Mouse (Mus musculus) myocyte (in vitro differentiated cells): ENCODE measurements around the gene Thnsl1. TPM values are rescaled to one million over a fixed set of nuclear protein-coding genes. Genes with fewer than 3 reads are reported as not detected.

Source experiments
- H3K27me3 ChIP-seq: one replicate; pipeline ENCODE4 v1.6.1; 2011; ENCODE audit not compliant: control insufficient read depth, insufficient read depth, insufficient read length
- H3K36me3 ChIP-seq: one replicate; pipeline ENCODE4 v1.6.1; 2011; ENCODE audit not compliant: control insufficient read depth, insufficient read depth
- H3K4me2 ChIP-seq: one replicate; pipeline ENCODE4 v1.6.1; 2011; ENCODE audit warnings: low read depth, control low read depth
- H3K4me3 ChIP-seq: one replicate; pipeline ENCODE4 v1.5.1; 2011; ENCODE audit warnings: mild to moderate bottlenecking, control low read depth, moderate library complexity
- H3K79me2 ChIP-seq: one replicate; pipeline ENCODE4 v1.6.1; 2011; ENCODE audit not compliant: control insufficient read depth, insufficient read depth
- H3ac ChIP-seq: one replicate; pipeline ENCODE4 v1.6.1; 2011; ENCODE audit not compliant: control insufficient read depth, insufficient read length
- CEBPB ChIP-seq: IDR thresholded peaks from 2 replicates; pipeline ENCODE4 v1.6.1; 2011; ENCODE audit warnings: mild to moderate bottlenecking, moderate library complexity; ENCODE audit not compliant: poor library complexity, insufficient read depth, severe bottlenecking
- E2F4 ChIP-seq: IDR thresholded peaks from one replicate; pipeline ENCODE4 v1.6.1; 2011; ENCODE audit warnings: mild to moderate bottlenecking, control low read depth, moderate library complexity; ENCODE audit not compliant: insufficient read depth
- MAX ChIP-seq: IDR thresholded peaks from one replicate; pipeline ENCODE4 v1.6.1; 2011; ENCODE audit warnings: low read depth, mild to moderate bottlenecking, control low read depth
- MYOD1 ChIP-seq, 3 experiments: IDR thresholded peaks; one replicate each; pipeline ENCODE4 v1.6.1; 2011; ENCODE audit warnings: control low read depth in 2 of 3, low read depth in 2 of 3, mild to moderate bottlenecking in 2 of 3, moderate library complexity in 1 of 3; ENCODE audit not compliant: insufficient read length in 2 of 3, control insufficient read depth in 1 of 3
- MYOG ChIP-seq, 3 experiments: IDR thresholded peaks; one replicate each; pipeline ENCODE4 v1.6.1; 2011; ENCODE audit warnings: control low read depth in 2 of 3, low read depth in 2 of 3, mild to moderate bottlenecking in 2 of 3; ENCODE audit not compliant: insufficient read length in 2 of 3, control insufficient read depth in 1 of 3, insufficient read depth in 1 of 3
- POLR2A ChIP-seq: IDR thresholded peaks from one replicate; pipeline ENCODE4 v1.6.1; 2011; ENCODE audit warnings: low read depth, mild to moderate bottlenecking, control low read depth, moderate library complexity; ENCODE audit not compliant: insufficient read length
- POLR2AphosphoS2 ChIP-seq: IDR thresholded peaks from one replicate; pipeline ENCODE4 v1.6.1; 2011; ENCODE audit warnings: low read depth, control low read depth; ENCODE audit not compliant: insufficient read length
- REST ChIP-seq: IDR thresholded peaks from one replicate; pipeline ENCODE4 v1.6.1; 2011; ENCODE audit warnings: mild to moderate bottlenecking, control low read depth, moderate library complexity; ENCODE audit not compliant: insufficient read depth, insufficient read length
- SRF ChIP-seq: IDR thresholded peaks from one replicate; pipeline ENCODE4 v1.6.1; 2011; ENCODE audit warnings: low read depth; ENCODE audit not compliant: control insufficient read depth, insufficient read length
- TCF12 ChIP-seq: IDR thresholded peaks from one replicate; pipeline ENCODE4 v1.6.1; 2011; ENCODE audit warnings: mild to moderate bottlenecking, control low read depth; ENCODE audit not compliant: poor library complexity, insufficient read depth, severe bottlenecking
- TCF3 ChIP-seq: IDR thresholded peaks from one replicate; pipeline ENCODE4 v1.6.1; 2011; ENCODE audit warnings: low read depth, control low read depth; ENCODE audit not compliant: insufficient read length
- USF1 ChIP-seq: IDR thresholded peaks from one replicate; pipeline ENCODE4 v1.6.1; 2011; ENCODE audit warnings: low read depth, mild to moderate bottlenecking, control low read depth, moderate library complexity
- polyA plus RNA-seq: library from polyadenylated mRNA; unstranded; fragments of >200 nt; fragmentation: generic; extraction: Trizol; gene quantifications from one replicate; pipeline ENCODE4 v1.2.1, GENCODE M21; 2012; ENCODE audit warnings: missing spikeins

The Thnsl1 gene
- polyA plus RNA-seq, 1 experiment, result 3.6 TPM

DNA sequence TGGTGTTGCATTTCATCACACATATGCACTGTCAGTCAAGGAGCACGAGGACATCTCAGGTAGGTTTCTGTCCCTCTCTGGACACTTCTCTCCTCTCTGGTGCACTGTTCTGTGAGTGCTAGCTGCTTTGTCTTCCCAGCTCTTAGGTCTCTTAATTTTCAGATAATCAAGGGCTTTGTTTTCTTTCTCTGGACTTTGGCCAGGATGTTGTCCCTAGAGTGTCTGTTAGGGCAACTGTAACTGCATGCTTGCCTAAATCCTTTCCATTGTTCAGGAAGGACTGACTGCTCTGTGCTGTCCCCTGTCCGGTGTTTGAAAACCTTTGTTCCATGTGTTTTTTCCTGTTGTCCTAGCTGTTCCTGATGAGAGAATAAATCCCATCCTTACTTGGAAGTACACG, 6.5 kb upstream of the Thnsl1 start:
- Histone ChIP-seq H3K4me2 (no peak overlapping the region), H3K4me3 (no peak overlapping the region), H3K79me2 (no peaks in the 10 kb centered on the region), H3K36me3 (no peaks in the 10 kb centered on the region), H3K27me3 (no peaks in the 10 kb centered on the region), H3ac (no peak overlapping the region)
- no peak for TF ChIP-seq REST
- no peak for TF ChIP-seq MYOG (IDR thresholded peaks at IDR 0.05; ENCODE audit: control insufficient read depth in 1 of 3, insufficient read depth in 1 of 3, insufficient read length in 2 of 3, low read depth in 2 of 3)
- TF ChIP-seq MYOD1 (IDR thresholded peaks at IDR 0.05; ENCODE audit: control insufficient read depth in 1 of 3, insufficient read length in 2 of 3, low read depth in 2 of 3), result no peak
- TF ChIP-seq TCF12, result no peak
- no peak for TF ChIP-seq CEBPB

DNA sequence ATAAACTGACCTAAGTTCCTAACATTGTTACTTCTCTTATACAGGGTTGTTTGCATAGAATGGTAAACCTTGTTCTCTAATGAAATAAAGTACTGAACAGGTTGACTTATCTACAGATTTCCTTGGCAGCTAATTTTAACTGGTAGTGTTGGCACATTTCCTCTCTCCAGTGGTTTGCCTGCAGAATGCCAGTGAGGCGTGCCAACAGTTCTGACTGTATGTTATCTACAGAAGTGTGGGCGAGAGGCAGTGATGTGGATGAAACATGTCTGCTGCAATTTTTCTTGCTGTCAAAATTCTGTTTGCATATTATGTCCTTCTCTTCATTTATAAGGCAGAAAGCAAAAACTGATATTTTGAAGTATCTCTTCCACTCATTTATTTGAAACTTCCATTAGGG, 2.8 kb upstream of the Thnsl1 start:
- no peaks in the 10 kb centered on the region for H3K79me2 ChIP-seq
- no peak overlapping the region for H3ac ChIP-seq
- peak overlapping the region; percentile 34 for H3K4me2 ChIP-seq
- TF ChIP-seq POLR2AphosphoS2, result no peak
- TF ChIP-seq SRF, result no peak
- no peak for TF ChIP-seq MYOG (IDR thresholded peaks at IDR 0.05; ENCODE audit: control insufficient read depth in 1 of 3, insufficient read depth in 1 of 3, insufficient read length in 2 of 3, low read depth in 2 of 3)
- TF ChIP-seq TCF3, result no peak
- no peak for TF ChIP-seq POLR2A
- TF ChIP-seq MAX, result no peak
- no peak for TF ChIP-seq E2F4
- TF ChIP-seq REST, result no peak
- no peak for TF ChIP-seq CEBPB
- no peak for TF ChIP-seq MYOD1 (IDR thresholded peaks at IDR 0.05; ENCODE audit: control insufficient read depth in 1 of 3, insufficient read length in 2 of 3, low read depth in 2 of 3)
- no peaks in the 10 kb centered on the region for H3K36me3 ChIP-seq
- H3K27me3 ChIP-seq, result no peaks in the 10 kb centered on the region
- no peak overlapping the region for H3K4me3 ChIP-seq

DNA sequence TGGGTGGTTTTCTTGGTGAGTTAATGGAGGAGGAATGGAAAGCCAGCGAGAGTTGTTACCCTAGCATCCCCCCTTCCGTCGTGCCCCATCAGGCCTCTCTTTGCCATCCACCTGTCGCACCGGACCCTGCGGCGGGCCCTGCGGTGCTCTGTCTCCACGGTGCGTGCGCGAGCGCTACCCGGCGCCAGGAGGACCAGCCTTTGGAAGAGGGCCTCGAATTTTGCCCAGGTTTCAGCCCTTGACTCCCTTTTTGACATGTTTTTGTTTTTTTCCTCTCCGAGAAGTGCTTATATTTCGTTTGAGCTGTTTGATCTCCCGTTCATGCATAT, 271 bp downstream of the Thnsl1 start:
- no peaks in the 10 kb centered on the region for H3K79me2 ChIP-seq
- H3K4me2 ChIP-seq, result peak overlapping the region; percentile 91
- H3K36me3 ChIP-seq, result peaks cover 3% of the 10 kb centered on the region
- H3K4me3 ChIP-seq, result peak overlapping the region; percentile 41
- peak overlapping the region; percentile 35 for H3ac ChIP-seq
- H3K27me3 ChIP-seq, result no peaks in the 10 kb centered on the region
- TF ChIP-seq POLR2A (no peak), TCF12 (no peak), E2F4 (no peak), TCF3 (no peak), SRF (no peak), POLR2AphosphoS2 (no peak), REST (no peak), CEBPB (no peak), MYOG (IDR thresholded peaks at IDR 0.05; ENCODE audit: control insufficient read depth in 1 of 3, insufficient read depth in 1 of 3, insufficient read length in 2 of 3, low read depth in 2 of 3) (peak in 1 of 3 experiments; percentile 30), MAX (no peak), USF1 (no peak), MYOD1 (IDR thresholded peaks at IDR 0.05; ENCODE audit: control insufficient read depth in 1 of 3, insufficient read length in 2 of 3, low read depth in 2 of 3) (peak in 2 of 3 experiments; percentile 25 to 54)

DNA sequence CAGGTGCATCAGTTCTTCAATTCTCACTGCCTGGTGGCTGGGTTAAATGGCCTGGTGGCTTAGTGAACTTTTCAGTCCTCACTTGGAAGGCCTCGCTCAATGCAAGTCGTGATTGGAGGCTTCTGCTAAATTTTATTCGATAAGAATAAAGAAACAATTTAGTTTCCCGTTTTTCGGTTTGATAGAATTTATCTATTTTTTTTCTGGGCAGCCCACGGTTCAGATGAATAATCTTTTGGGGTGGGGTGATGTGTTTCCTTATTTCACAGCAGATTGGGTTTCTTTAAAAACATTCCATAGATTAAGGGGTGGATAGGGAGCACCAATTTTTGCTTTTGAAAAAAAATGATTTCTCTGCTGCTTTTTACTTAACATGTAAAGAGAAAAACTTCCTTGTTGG, 754 bp downstream of the Thnsl1 start:
- TF ChIP-seq TCF3, result no peak
- TF ChIP-seq REST, result no peak
- no peak for TF ChIP-seq POLR2AphosphoS2
- no peak for TF ChIP-seq USF1
- no peak for TF ChIP-seq MYOG (IDR thresholded peaks at IDR 0.05; ENCODE audit: control insufficient read depth in 1 of 3, insufficient read depth in 1 of 3, insufficient read length in 2 of 3, low read depth in 2 of 3)
- TF ChIP-seq CEBPB, result no peak
- TF ChIP-seq MYOD1 (IDR thresholded peaks at IDR 0.05; ENCODE audit: control insufficient read depth in 1 of 3, insufficient read length in 2 of 3, low read depth in 2 of 3), result no peak
- no peak for TF ChIP-seq TCF12
- TF ChIP-seq POLR2A, result no peak
- TF ChIP-seq MAX, result no peak
- TF ChIP-seq SRF, result no peak
- no peak for TF ChIP-seq E2F4
- Histone ChIP-seq H3ac (peak overlapping the region; percentile 35), H3K79me2 (no peaks in the 10 kb centered on the region), H3K4me3 (peak overlapping the region; percentile 41), H3K4me2 (peak overlapping the region; percentile 91), H3K36me3 (peaks cover 3% of the 10 kb centered on the region), H3K27me3 (no peaks in the 10 kb centered on the region)

DNA sequence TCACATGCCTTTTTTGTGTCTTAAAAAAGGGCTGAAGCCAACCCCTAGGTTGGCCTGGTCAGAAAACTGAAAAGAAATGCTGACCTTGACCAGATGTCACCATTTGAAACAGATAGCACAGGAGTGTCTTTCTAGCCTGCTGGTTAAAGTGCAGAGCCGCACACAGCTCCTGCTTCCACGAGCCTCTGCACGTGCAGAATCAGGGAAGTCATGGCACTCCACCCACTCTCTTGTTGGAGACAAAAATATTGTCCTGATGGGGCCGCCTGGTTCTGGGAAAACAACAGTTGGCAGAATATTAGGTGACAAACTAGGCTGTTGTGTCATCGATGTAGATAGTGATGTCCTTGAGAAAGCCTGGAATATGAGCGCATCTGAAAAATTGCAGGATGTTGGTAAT, 5.8 kb downstream of the Thnsl1 start:
- Histone ChIP-seq H3K36me3 (peaks cover 3% of the 10 kb centered on the region), H3K27me3 (no peaks in the 10 kb centered on the region), H3K4me3 (no peak overlapping the region), H3K79me2 (no peaks in the 10 kb centered on the region), H3ac (no peak overlapping the region), H3K4me2 (no peak overlapping the region)
- TF ChIP-seq POLR2AphosphoS2 (no peak), USF1 (no peak), TCF3 (no peak), TCF12 (no peak), MAX (no peak), MYOG (IDR thresholded peaks at IDR 0.05; ENCODE audit: control insufficient read depth in 1 of 3, insufficient read depth in 1 of 3, insufficient read length in 2 of 3, low read depth in 2 of 3) (no peak), MYOD1 (IDR thresholded peaks at IDR 0.05; ENCODE audit: control insufficient read depth in 1 of 3, insufficient read length in 2 of 3, low read depth in 2 of 3) (no peak), E2F4 (no peak), REST (no peak), POLR2A (no peak), SRF (no peak), CEBPB (no peak)
